Mouse (Mus musculus) kidney, embryonic 15.5 days (tissue): Measurements from ENCODE around the gene Sgce. TPM values are rescaled to one million over a fixed set of nuclear protein-coding genes. Genes with fewer than 3 reads are reported as not detected.
"Not testable (repeated sequence)": the region's sequence is repeated elsewhere in the genome, so short reads cannot be mapped to it uniquely, and the experiment has no call there.

Experiments
- ATAC-seq: fragments of 200-750 bp; cut with Nextera tagmentation; replicated peaks from 2 replicates; pipeline ENCODE4 v1.8.0; 2017; ENCODE audit warnings: moderate TSS enrichment; ENCODE audit not compliant: low FRiP score
- H3K27ac ChIP-seq: fragments of 300-500 bp; sonication (generic); 2 replicates; pipeline ENCODE4 v1.5.1; 2015; ENCODE audit warnings: mild to moderate bottlenecking, inconsistent platforms
- H3K27me3 ChIP-seq: fragments of 300-500 bp; sonication (generic); 2 replicates; pipeline ENCODE4 v1.6.1; 2015; ENCODE audit warnings: inconsistent platforms
- H3K36me3 ChIP-seq: fragments of 300-500 bp; sonication (generic); 2 replicates; pipeline ENCODE4 v1.6.1; 2015; ENCODE audit warnings: inconsistent platforms
- H3K4me1 ChIP-seq: fragments of 300-500 bp; sonication (generic); 2 replicates; pipeline ENCODE4 v1.6.1; 2015; ENCODE audit warnings: inconsistent platforms
- H3K4me2 ChIP-seq: fragments of 300-500 bp; sonication (generic); 2 replicates; pipeline ENCODE4 v1.6.1; 2015; ENCODE audit warnings: moderate library complexity, mild to moderate bottlenecking, inconsistent platforms
- H3K4me3 ChIP-seq: fragments of 300-500 bp; sonication (generic); replicated peaks from 2 replicates; pipeline ENCODE4 v1.5.1; 2015; ENCODE audit warnings: mild to moderate bottlenecking, inconsistent platforms
- H3K9ac ChIP-seq: fragments of 300-500 bp; sonication (generic); 2 replicates; pipeline ENCODE4 v1.6.1; 2015; ENCODE audit warnings: mild to moderate bottlenecking, inconsistent platforms
- H3K9me3 ChIP-seq: fragments of 300-500 bp; sonication (generic); replicated peaks from 2 replicates; pipeline ENCODE4 v1.6.1; 2016; ENCODE audit warnings: inconsistent platforms
- WGBS: fragments of 180-500 bp; shearing (Covaris S2); methylation state at CpG from one replicate; pipeline ENCODE4 v1.1.7; 2015; ENCODE audit warnings: mixed read lengths; 5-methylcytosine and 5-hydroxymethylcytosine counted together
- polyA plus RNA-seq: library from polyadenylated mRNA; unstranded; fragments of >200 nt; fragmentation: Nextera tagmentation; extraction: Ambion mirVana; gene quantifications from 2 replicates; pipeline ENCODE4 v1.2.1, GENCODE M21; 2015

Sgce gene
- polyA plus RNA-seq, 1 experiment from 2014 or later = 48.7 TPM

- WGBS = 88% methylated on average over 6 of the region's 6 CpGs
- Histone ChIP-seq H3K9me3 (no peaks in the 10 kb centered on the region), H3K4me1 (no peaks in the 10 kb centered on the region), H3K27me3 (no peaks in the 10 kb centered on the region), H3K27ac (no peak overlapping the region), H3K4me2 (no peak overlapping the region), H3K36me3 (no peaks in the 10 kb centered on the region), H3K4me3 (no peak overlapping the region), H3K9ac (no peak overlapping the region)
- ATAC-seq = no peak
These were observed 81.9 kb downstream of the Sgce start for GRCm38 (mm10) chr6:4665154-4665553.

- H3K4me3 ChIP-seq = no peak overlapping the region
- H3K27ac ChIP-seq = no peak overlapping the region
- H3K9ac ChIP-seq = no peak overlapping the region
- H3K36me3 ChIP-seq = no peaks in the 10 kb centered on the region
- H3K4me1 ChIP-seq = no peaks in the 10 kb centered on the region
- 74% methylated on average over 2 of the region's 2 CpGs for WGBS
- H3K27me3 ChIP-seq = no peaks in the 10 kb centered on the region
- no peak overlapping the region for H3K4me2 ChIP-seq
- ATAC-seq = no peak
- H3K9me3 ChIP-seq = no peaks in the 10 kb centered on the region
These were observed 82.7 kb downstream of the Sgce start for GRCm38 (mm10) chr6:4664313-4664712.

GRCm38 (mm10) chr6:4663516-4663915 is 83.5 kb downstream of the Sgce start:
- no peak for ATAC-seq
- H3K27ac ChIP-seq = no peak overlapping the region
- H3K9me3 ChIP-seq = no peaks in the 10 kb centered on the region
- no peaks in the 10 kb centered on the region for H3K36me3 ChIP-seq
- no peak overlapping the region for H3K4me3 ChIP-seq
- no peak overlapping the region for H3K9ac ChIP-seq
- 68% methylated on average over 2 of the region's 2 CpGs for WGBS
- no peaks in the 10 kb centered on the region for H3K27me3 ChIP-seq
- no peaks in the 10 kb centered on the region for H3K4me1 ChIP-seq
- no peak overlapping the region for H3K4me2 ChIP-seq

- Histone ChIP-seq H3K9me3 (no peaks in the 10 kb centered on the region), H3K4me1 (no peaks in the 10 kb centered on the region), H3K27ac (no peak overlapping the region), H3K27me3 (no peaks in the 10 kb centered on the region), H3K4me3 (no peak overlapping the region), H3K9ac (no peak overlapping the region), H3K36me3 (no peaks in the 10 kb centered on the region), H3K4me2 (no peak overlapping the region)
- 88% methylated on average over 13 of the region's 13 CpGs for WGBS
- no peak for ATAC-seq
These were observed 88.1 kb downstream of the Sgce start for GRCm38 (mm10) chr6:4658861-4659260.

GRCm38 (mm10) chr6:4655924-4656323 is 91.1 kb downstream of the Sgce start:
- no peak for ATAC-seq
- H3K9ac ChIP-seq = no peak overlapping the region
- H3K4me1 ChIP-seq = no peaks in the 10 kb centered on the region
- WGBS = 96% methylated on average over 4 of the region's 4 CpGs
- H3K4me3 ChIP-seq = no peak overlapping the region
- no peak overlapping the region for H3K27ac ChIP-seq
- no peak overlapping the region for H3K4me2 ChIP-seq
- no peaks in the 10 kb centered on the region for H3K9me3 ChIP-seq
- H3K27me3 ChIP-seq = no peaks in the 10 kb centered on the region
- no peaks in the 10 kb centered on the region for H3K36me3 ChIP-seq

- Histone ChIP-seq H3K36me3 (no peaks in the 10 kb centered on the region), H3K4me3 (no peak overlapping the region), H3K4me1 (no peaks in the 10 kb centered on the region), H3K27me3 (no peaks in the 10 kb centered on the region), H3K4me2 (no peak overlapping the region), H3K9ac (no peak overlapping the region), H3K9me3 (no peaks in the 10 kb centered on the region), H3K27ac (no peak overlapping the region)
- 62% methylated on average over 5 of the region's 5 CpGs for WGBS
- no peak for ATAC-seq
These were observed 91.5 kb downstream of the Sgce start for GRCm38 (mm10) chr6:4655466-4655865.

GRCm38 (mm10) chr6:4653741-4654140 is 93.3 kb downstream of the Sgce start:
- not testable (repeated sequence) for H3K4me2 ChIP-seq, ATAC-seq, H3K27ac ChIP-seq, H3K4me1 ChIP-seq, H3K9me3 ChIP-seq, H3K36me3 ChIP-seq, H3K27me3 ChIP-seq, H3K4me3 ChIP-seq, H3K9ac ChIP-seq
- WGBS = 94% methylated on average over 12 of the region's 12 CpGs

GRCm38 (mm10) chr6:4652596-4653134 is 94.3 kb downstream of the Sgce start:
- no peak for ATAC-seq
- WGBS = 70% methylated on average over 8 of the region's 8 CpGs
- H3K27ac ChIP-seq = no peak overlapping the region

GRCm38 (mm10) chr6:4647351-4647750 is 99.7 kb downstream of the Sgce start:
- Histone ChIP-seq H3K4me2 (no peak overlapping the region), H3K4me1 (no peaks in the 10 kb centered on the region)
- no peak for ATAC-seq

More at GRCm38 (mm10) chr6:4652596-4653134, 94.3 kb downstream of the Sgce start:
- Histone ChIP-seq H3K27me3 (no peaks in the 10 kb centered on the region), H3K4me1 (no peaks in the 10 kb centered on the region), H3K9ac (no peak overlapping the region), H3K9me3 (no peaks in the 10 kb centered on the region), H3K4me3 (no peak overlapping the region), H3K36me3 (no peaks in the 10 kb centered on the region), H3K4me2 (no peak overlapping the region)

GRCm38 (mm10) chr6:4642068-4642467 is 104.9 kb downstream of the Sgce start:
- no peak overlapping the region for H3K4me2 ChIP-seq
- WGBS = 84% methylated on average over 7 of the region's 7 CpGs
- H3K9ac ChIP-seq = no peak overlapping the region
- H3K27me3 ChIP-seq = no peaks in the 10 kb centered on the region
- ATAC-seq = no peak
- no peak overlapping the region for H3K27ac ChIP-seq
- H3K36me3 ChIP-seq = peaks cover 25% of the 10 kb centered on the region; the same call in 1 of the 2 replicates
- no peak overlapping the region for H3K4me3 ChIP-seq
- no peaks in the 10 kb centered on the region for H3K9me3 ChIP-seq
- no peaks in the 10 kb centered on the region for H3K4me1 ChIP-seq

More at GRCm38 (mm10) chr6:4647351-4647750, 99.7 kb downstream of the Sgce start:
- H3K36me3 ChIP-seq = peaks cover 2% of the 10 kb centered on the region; the same call in 1 of the 2 replicates
- no peak overlapping the region for H3K4me3 ChIP-seq
- no peak overlapping the region for H3K27ac ChIP-seq
- WGBS = 75% methylated on average over 3 of the region's 3 CpGs
- no peaks in the 10 kb centered on the region for H3K9me3 ChIP-seq
- H3K27me3 ChIP-seq = no peaks in the 10 kb centered on the region
- H3K9ac ChIP-seq = no peak overlapping the region

GRCm38 (mm10) chr6:4634804-4635203 is 112.2 kb downstream of the Sgce start:
- Histone ChIP-seq H3K9me3 (no peaks in the 10 kb centered on the region), H3K27me3 (no peaks in the 10 kb centered on the region), H3K9ac (no peak overlapping the region), H3K4me3 (no peak overlapping the region), H3K4me2 (no peak overlapping the region), H3K36me3 (peaks cover 14% of the 10 kb centered on the region; the same call in 1 of the 2 replicates), H3K4me1 (peaks cover 8% of the 10 kb centered on the region; the same call in 1 of the 2 replicates), H3K27ac (no peak overlapping the region)
- WGBS = 36% methylated on average over 1 of the region's 1 CpGs
- no peak for ATAC-seq

- H3K36me3 ChIP-seq = peaks cover 17% of the 10 kb centered on the region; the same call in 1 of the 2 replicates
- peaks cover 8% of the 10 kb centered on the region; the same call in 1 of the 2 replicates for H3K4me1 ChIP-seq
- no peaks in the 10 kb centered on the region for H3K9me3 ChIP-seq
- H3K27ac ChIP-seq = no peak overlapping the region
- H3K4me2 ChIP-seq = no peak overlapping the region
- H3K9ac ChIP-seq = no peak overlapping the region
- WGBS = 91% methylated on average over 4 of the region's 4 CpGs
- H3K4me3 ChIP-seq = no peak overlapping the region
- H3K27me3 ChIP-seq = no peaks in the 10 kb centered on the region
- ATAC-seq = no peak
These were observed 113.8 kb downstream of the Sgce start for GRCm38 (mm10) chr6:4633189-4633588.

GRCm38 (mm10) chr6:4631464-4631863 is 115.5 kb downstream of the Sgce start:
- Histone ChIP-seq H3K36me3 (peaks cover 10% of the 10 kb centered on the region; the same call in 1 of the 2 replicates), H3K4me3 (no peak overlapping the region), H3K9ac (no peak overlapping the region), H3K27me3 (no peaks in the 10 kb centered on the region), H3K27ac (no peak overlapping the region), H3K4me2 (no peak overlapping the region), H3K4me1 (peaks cover 8% of the 10 kb centered on the region; the same call in 1 of the 2 replicates), H3K9me3 (no peaks in the 10 kb centered on the region)
- ATAC-seq = no peak
- 23% methylated on average over 3 of the region's 3 CpGs for WGBS
